Mouse (Mus musculus) CD4-positive naive resting alpha-beta T cell, adult 76 days (primary cell): ENCODE data around the gene Gm9117. TPM values are rescaled to one million over a fixed set of nuclear protein-coding genes. Genes with fewer than 3 reads are reported as not detected.

ENCODE experiments used
- total RNA-seq: library from RNA; stranded (reverse); gene quantifications from one replicate; pipeline ENCODE4 v1.2.4, GENCODE M21; 2023

Gm9117 gene
- not detected for total RNA-seq

GRCm38 (mm10) chr3:93943443-93943842 lies at the start of gene Gm9117:
Gm9117 (minus strand) TSS chr3:93943543.

GRCm38 (mm10) chr3:93961214-93961613 lies 17.9 kb upstream of the Gm9117 start, which contains the start of gene Tdpoz5:
Tdpoz5 (minus strand) TSS chr3:93961314.

Other genes starting within 250 kb of the Gm9117 start
- not detected for gene Gm5773, start 170.5 kb downstream of the Gm9117 start, total RNA-seq
- not detected for gene Tdpoz4, start 147.1 kb downstream of the Gm9117 start, total RNA-seq
- not detected for gene Tdpoz3, start 117.5 kb downstream of the Gm9117 start, total RNA-seq
- not detected for gene Tdpoz5, start 17.8 kb upstream of the Gm9117 start, total RNA-seq
- not detected for gene Gm9125, start 111.3 kb upstream of the Gm9117 start, total RNA-seq
- gene Gm10697, start 129.1 kb upstream of the Gm9117 start, total RNA-seq: not detected
- not detected for gene Gm10696, start 234.7 kb upstream of the Gm9117 start, total RNA-seq